Mouse (Mus musculus): Measurements from ENCODE around the gene Dus2.
"Not testable (repeated sequence)": the region's sequence is repeated elsewhere in the genome, so short reads cannot be mapped to it uniquely, and the experiment has no call there.

DNA sequence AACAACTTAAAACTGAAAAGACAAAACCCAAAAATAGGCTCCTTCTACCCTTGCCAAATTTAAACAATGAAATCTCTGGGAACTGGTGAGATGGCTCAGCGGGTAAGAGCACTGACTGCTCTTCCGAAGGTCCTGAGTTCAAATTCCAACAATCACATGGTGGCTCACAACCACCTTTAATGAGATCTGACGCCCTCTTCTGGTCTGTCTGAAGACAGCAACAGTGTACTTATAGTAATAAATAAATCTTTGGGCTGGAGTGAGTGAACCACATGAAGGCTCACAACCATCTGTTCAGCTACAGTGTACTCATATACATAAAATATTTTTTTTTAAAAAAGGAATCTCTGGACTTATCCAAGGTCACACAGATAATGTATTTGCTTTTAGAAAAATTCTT lies 16.8 kb downstream of the Dus2 start:
- TF ChIP-seq CTCF (conservative IDR thresholded peaks at IDR 0.05 in 1 of 2, IDR thresholded peaks at IDR 0.05 in 1 of 2; ENCODE audit: low read depth in 2 of 2, low read length in 2 of 2): peak in 1 of 2 experiments; percentile 17; a peak in 1 of 4 replicates
- TF ChIP-seq ZKSCAN1 (IDR thresholded peaks at IDR 0.05; ENCODE audit: borderline replicate concordance, low read depth, low read length); JUND (conservative IDR thresholded peaks at IDR 0.05; ENCODE audit: low read depth, low read length); TCF12 (IDR thresholded peaks at IDR 0.05; ENCODE audit: low read depth, low read length); POLR2A (IDR thresholded peaks at IDR 0.05; ENCODE audit: low read depth, low read length); E2F4 (IDR thresholded peaks at IDR 0.05; ENCODE audit: insufficient replicate concordance, low read depth, low read length); SMC3 (IDR thresholded peaks at IDR 0.05; ENCODE audit: low read depth, low read length): not testable (repeated sequence)

All from CH12.LX (cell line).